Mouse (Mus musculus): ENCODE measurements around the gene Alkbh5. TPM values are rescaled to one million over a fixed set of nuclear protein-coding genes. Genes with fewer than 3 reads are reported as not detected.
A peak's percentile ranks its signal among the peaks of the same experiment; 100 is the strongest.

Gene Alkbh5
- polyA plus RNA-seq, 1 experiment from 2014 or later, result 34.5 TPM

DNA sequence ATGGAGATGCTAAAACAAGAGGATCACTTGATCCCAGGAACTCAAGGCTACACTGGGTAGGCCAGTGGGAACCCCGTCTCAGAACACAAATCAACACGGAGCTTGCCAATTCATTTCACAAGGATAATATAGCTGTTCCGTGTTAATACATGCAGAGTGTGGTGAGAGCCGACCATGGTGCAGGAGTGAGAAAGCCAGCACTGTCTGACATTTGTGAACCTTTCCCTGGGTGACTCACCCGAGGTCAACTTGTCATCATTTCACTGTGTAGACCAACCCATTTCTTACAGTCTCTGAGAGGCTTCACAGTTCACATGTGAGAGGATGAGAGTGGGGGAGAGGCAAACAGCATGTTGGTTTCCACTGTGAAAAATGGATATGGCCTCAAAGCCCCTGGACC is 14.2 kb upstream of the Alkbh5 start:
- Histone ChIP-seq H3K9ac (replicated peaks; ENCODE audit: low read length) (no peak overlapping the region), H3K4me3 (ENCODE audit: low read length) (no peak overlapping the region), H3K36me3 (ENCODE audit: insufficient read depth, low read length) (no peaks in the 10 kb centered on the region), H3K27me3 (ENCODE audit: insufficient read depth, low read length) (no peaks in the 10 kb centered on the region), H3K4me2 (replicated peaks; ENCODE audit: low read depth, low read length) (no peak overlapping the region), H3K27ac (ENCODE audit: low read length) (no peak overlapping the region), H3K9me3 (ENCODE audit: low read length) (no peaks in the 10 kb centered on the region), H3K4me1 (ENCODE audit: insufficient read depth, low read length) (no peaks in the 10 kb centered on the region)
- 83% methylated on average over 5 of the region's 5 CpGs for WGBS
- ATAC-seq (ENCODE audit: low FRiP score, low TSS enrichment), result no peak

- no peak for ATAC-seq (ENCODE audit: low FRiP score, low TSS enrichment)
Measured at GRCm38 (mm10) chr11:60522661-60523365, 13.4 kb upstream of the Alkbh5 start.

GRCm38 (mm10) chr11:60526461-60526860 is 9.7 kb upstream of the Alkbh5 start:
- Histone ChIP-seq H3K4me3 (ENCODE audit: low read length) (no peak overlapping the region), H3K9me3 (ENCODE audit: low read length) (no peaks in the 10 kb centered on the region), H3K27me3 (ENCODE audit: insufficient read depth, low read length) (no peaks in the 10 kb centered on the region), H3K9ac (replicated peaks; ENCODE audit: low read length) (no peak overlapping the region), H3K36me3 (ENCODE audit: insufficient read depth, low read length) (no peaks in the 10 kb centered on the region), H3K27ac (ENCODE audit: low read length) (no peak overlapping the region), H3K4me2 (replicated peaks; ENCODE audit: low read depth, low read length) (no peak overlapping the region), H3K4me1 (ENCODE audit: insufficient read depth, low read length) (no peaks in the 10 kb centered on the region)
- ATAC-seq (ENCODE audit: low FRiP score, low TSS enrichment), result no peak
- 56% methylated on average over 4 of the region's 4 CpGs for WGBS

More at GRCm38 (mm10) chr11:60522661-60523365, 13.4 kb upstream of the Alkbh5 start:
- Histone ChIP-seq H3K27ac (ENCODE audit: low read length) (no peak overlapping the region), H3K9me3 (ENCODE audit: low read length) (no peaks in the 10 kb centered on the region), H3K4me1 (ENCODE audit: insufficient read depth, low read length) (no peaks in the 10 kb centered on the region), H3K9ac (replicated peaks; ENCODE audit: low read length) (no peak overlapping the region), H3K4me2 (replicated peaks; ENCODE audit: low read depth, low read length) (no peak overlapping the region), H3K27me3 (ENCODE audit: insufficient read depth, low read length) (no peaks in the 10 kb centered on the region), H3K36me3 (ENCODE audit: insufficient read depth, low read length) (no peaks in the 10 kb centered on the region), H3K4me3 (ENCODE audit: low read length) (no peak overlapping the region)
- 87% methylated on average over 6 of the region's 6 CpGs for WGBS

DNA sequence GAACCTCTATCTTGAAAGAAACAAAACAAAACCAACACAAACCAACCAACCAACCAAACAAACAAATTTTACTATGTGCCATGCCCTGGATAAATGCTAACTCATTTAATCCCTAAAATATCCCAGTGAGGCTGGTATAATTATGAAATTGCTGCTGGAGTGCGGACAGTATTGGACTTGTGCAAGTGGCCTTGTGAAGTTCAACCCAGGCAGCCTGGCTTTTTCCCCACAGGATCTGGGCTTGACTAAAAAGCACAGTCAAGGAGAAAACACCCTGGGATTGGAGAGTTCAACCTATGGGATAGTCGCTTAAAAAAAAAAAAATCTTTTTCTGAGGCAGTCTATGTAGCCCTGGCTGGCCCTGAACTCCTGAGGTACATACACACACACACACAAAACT is 505 bp upstream of the Alkbh5 start:
- no peak for ATAC-seq (ENCODE audit: low FRiP score, low TSS enrichment)
- Histone ChIP-seq H3K4me2 (replicated peaks; ENCODE audit: low read depth, low read length) (peak overlapping the region; percentile 76; the same call in 1 of the 2 replicates), H3K9me3 (ENCODE audit: low read length) (no peaks in the 10 kb centered on the region), H3K9ac (replicated peaks; ENCODE audit: low read length) (peak overlapping the region; percentile 95; the same call in 1 of the 2 replicates), H3K4me1 (ENCODE audit: insufficient read depth, low read length) (peaks cover 19% of the 10 kb centered on the region), H3K27me3 (ENCODE audit: insufficient read depth, low read length) (no peaks in the 10 kb centered on the region), H3K4me3 (ENCODE audit: low read length) (no peak overlapping the region), H3K36me3 (ENCODE audit: insufficient read depth, low read length) (no peaks in the 10 kb centered on the region), H3K27ac (ENCODE audit: low read length) (0 out of 2 replicates have a peak overlapping the region, but pooled peaks have one; percentile 100)
- 91% methylated on average over 2 of the region's 2 CpGs for WGBS

DNA sequence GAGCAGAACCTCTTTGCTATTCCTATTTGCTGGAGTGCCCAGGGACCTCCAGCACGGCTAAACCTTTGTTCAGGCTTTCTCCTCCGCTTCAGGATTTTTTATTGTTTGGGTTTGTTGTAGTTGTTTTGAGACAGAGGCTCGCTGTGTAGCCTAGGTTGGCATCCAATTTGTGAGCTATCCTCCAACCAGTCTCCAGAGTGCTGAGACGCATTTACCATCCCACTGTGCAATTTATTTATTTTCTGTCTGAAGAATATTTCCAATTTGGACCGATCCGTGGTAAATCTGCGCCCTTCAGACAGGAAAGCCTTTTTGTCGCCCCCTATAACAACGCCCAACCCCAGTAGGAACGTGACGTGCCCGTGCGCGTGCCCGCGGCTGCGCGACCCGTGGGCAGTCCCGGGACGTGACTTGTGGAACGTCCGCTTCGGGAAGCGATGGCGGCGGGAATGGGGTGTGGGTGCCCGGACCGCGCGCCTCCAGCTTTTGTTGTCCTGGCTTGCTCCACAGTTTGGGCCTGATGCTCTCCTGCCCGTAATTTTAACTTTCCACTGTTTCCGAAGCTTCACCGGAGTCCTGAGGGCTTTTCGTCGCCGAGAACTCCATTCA is 782 bp downstream of the Alkbh5 start:
- H3K36me3 ChIP-seq (ENCODE audit: insufficient read depth, low read length), result peaks cover 3% of the 10 kb centered on the region
- peak; percentile 81 for ATAC-seq (ENCODE audit: low FRiP score, low TSS enrichment)
- peaks cover 29% of the 10 kb centered on the region for H3K4me1 ChIP-seq (ENCODE audit: insufficient read depth, low read length)
- peak overlapping the region; percentile 97 for H3K4me3 ChIP-seq (ENCODE audit: low read length)
- peak overlapping the region; percentile 95 for H3K9ac ChIP-seq (replicated peaks; ENCODE audit: low read length)
- peak overlapping the region; percentile 100 for H3K27ac ChIP-seq (ENCODE audit: low read length)
- H3K27me3 ChIP-seq (ENCODE audit: insufficient read depth, low read length), result no peaks in the 10 kb centered on the region
- 0% methylated on average over 37 of the region's 37 CpGs for WGBS
- H3K4me2 ChIP-seq (replicated peaks; ENCODE audit: low read depth, low read length), result peak overlapping the region; percentile 76
- H3K9me3 ChIP-seq (ENCODE audit: low read length), result no peaks in the 10 kb centered on the region

DNA sequence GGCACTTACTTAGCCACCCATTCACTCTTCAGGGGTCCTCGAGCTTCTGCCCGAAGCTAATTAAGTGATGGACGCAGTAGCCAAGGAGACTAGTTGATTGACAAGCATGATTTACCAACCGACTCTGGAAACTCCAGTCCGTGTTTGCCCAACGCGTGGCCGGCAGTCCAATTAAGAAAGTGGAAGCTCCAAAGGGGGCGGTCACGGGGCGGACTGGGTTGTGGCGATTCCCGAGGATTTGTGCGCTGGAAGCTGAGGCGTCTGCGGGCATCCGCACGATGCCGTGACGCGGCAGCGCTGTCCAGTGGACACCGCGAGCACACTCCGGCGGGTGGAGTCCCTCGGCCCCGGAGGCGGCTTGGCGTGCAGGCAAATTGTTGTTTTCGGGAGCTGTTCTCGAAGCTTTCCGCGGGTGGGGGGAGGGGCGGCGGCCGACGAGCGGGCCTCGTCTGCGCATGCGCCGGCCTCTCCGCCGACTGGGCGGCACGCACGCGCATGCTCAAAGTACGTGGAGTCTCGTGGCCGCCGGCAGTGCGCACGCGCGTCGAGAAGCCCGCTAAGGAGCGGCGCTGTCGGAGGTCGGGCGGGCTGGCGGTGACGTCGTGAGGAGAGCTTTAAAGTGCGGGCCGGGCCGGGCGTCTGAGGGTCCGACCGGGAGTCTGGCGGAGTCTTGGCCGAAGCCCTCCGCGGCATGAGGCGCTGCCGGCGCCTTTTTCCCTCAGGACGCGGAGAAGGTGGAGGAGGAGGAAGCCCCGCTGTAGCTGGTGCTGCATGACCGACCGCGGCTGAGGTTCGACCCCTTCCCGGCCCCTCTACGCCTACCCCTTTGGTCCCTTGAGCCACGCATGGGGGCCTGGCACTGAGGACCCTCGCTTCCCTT is 1.5 kb downstream of the Alkbh5 start:
- ATAC-seq (ENCODE audit: low FRiP score, low TSS enrichment), result peak; percentile 92
- H3K4me1 ChIP-seq (ENCODE audit: insufficient read depth, low read length), result peaks cover 37% of the 10 kb centered on the region
- H3K4me2 ChIP-seq (replicated peaks; ENCODE audit: low read depth, low read length), result peak overlapping the region; percentile 76
- H3K27ac ChIP-seq (ENCODE audit: low read length), result peak overlapping the region; percentile 100
- WGBS, result 0% methylated on average over 91 of the region's 91 CpGs
- H3K4me3 ChIP-seq (ENCODE audit: low read length), result peak overlapping the region; percentile 97
- H3K9me3 ChIP-seq (ENCODE audit: low read length), result no peaks in the 10 kb centered on the region
- H3K9ac ChIP-seq (replicated peaks; ENCODE audit: low read length), result peak overlapping the region; percentile 95
- no peaks in the 10 kb centered on the region for H3K27me3 ChIP-seq (ENCODE audit: insufficient read depth, low read length)
- peaks cover 8% of the 10 kb centered on the region for H3K36me3 ChIP-seq (ENCODE audit: insufficient read depth, low read length)

DNA sequence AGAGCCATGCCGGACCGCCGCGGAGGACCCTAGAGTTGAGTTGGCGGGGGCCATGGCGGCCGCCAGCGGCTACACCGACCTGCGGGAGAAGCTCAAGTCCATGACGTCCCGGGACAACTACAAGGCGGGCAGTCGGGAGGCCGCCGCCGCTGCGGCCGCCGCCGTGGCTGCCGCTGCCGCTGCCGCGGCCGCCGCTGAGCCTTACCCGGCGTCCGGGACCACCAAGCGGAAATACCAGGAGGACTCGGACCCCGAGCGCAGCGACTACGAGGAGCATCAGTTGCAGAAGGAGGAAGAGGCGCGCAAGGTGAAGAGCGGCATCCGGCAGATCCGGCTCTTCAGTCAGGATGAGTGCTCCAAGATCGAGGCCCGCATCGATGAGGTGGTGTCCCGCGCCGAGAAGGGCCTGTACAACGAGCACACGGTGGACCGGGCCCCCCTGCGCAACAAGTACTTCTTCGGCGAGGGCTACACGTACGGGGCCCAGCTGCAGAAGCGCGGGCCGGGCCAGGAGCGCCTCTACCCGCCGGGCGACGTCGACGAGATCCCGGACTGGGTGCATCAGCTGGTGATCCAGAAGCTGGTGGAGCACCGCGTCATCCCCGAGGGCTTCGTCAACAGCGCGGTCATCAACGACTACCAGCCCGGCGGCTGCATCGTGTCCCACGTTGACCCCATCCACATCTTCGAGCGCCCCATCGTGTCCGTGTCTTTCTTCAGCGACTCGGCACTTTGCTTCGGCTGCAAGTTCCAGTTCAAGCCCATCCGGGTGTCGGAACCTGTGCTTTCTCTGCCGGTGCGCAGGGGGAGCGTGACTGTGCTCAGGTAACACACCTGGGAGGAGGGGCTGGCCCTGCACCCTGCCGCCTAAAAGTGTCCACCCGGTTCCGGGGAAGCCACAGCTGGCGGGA is 2.4 kb downstream of the Alkbh5 start:
- peaks cover 43% of the 10 kb centered on the region for H3K4me1 ChIP-seq (ENCODE audit: insufficient read depth, low read length)
- under 1% methylated on average over 93 of the region's 93 CpGs for WGBS
- H3K27me3 ChIP-seq (ENCODE audit: insufficient read depth, low read length), result no peaks in the 10 kb centered on the region
- H3K9ac ChIP-seq (replicated peaks; ENCODE audit: low read length), result peak overlapping the region; percentile 95
- H3K9me3 ChIP-seq (ENCODE audit: low read length), result no peaks in the 10 kb centered on the region
- peak overlapping the region; percentile 76 for H3K4me2 ChIP-seq (replicated peaks; ENCODE audit: low read depth, low read length)
- H3K27ac ChIP-seq (ENCODE audit: low read length), result peak overlapping the region; percentile 100
- no peak for ATAC-seq (ENCODE audit: low FRiP score, low TSS enrichment)
- H3K4me3 ChIP-seq (ENCODE audit: low read length), result peak overlapping the region; percentile 97
- peaks cover 8% of the 10 kb centered on the region for H3K36me3 ChIP-seq (ENCODE audit: insufficient read depth, low read length)

DNA sequence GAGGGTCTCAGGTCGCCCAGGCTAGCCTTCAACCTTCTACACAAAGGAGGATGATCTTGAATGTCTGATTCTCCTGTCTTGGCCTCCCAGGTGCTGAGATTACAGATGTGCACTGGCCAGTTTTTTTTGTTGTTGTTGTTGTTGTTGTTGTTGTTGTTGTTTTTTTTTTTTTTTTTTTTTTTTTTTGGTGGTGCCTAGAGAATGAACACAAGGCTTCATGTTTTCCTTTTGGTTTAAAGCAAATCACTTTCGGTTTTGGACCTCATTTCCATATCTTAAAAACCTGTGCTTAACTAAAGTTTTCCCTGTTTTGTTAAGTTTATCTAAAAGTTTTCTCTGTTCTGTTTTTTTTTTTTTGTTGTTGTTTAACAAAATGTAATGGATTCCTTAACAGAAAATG is 3.4 kb downstream of the Alkbh5 start:
- H3K4me1 ChIP-seq (ENCODE audit: insufficient read depth, low read length), result peaks cover 52% of the 10 kb centered on the region
- 0 out of 2 replicates have a peak overlapping the region, but pooled peaks have one; percentile 100 for H3K27ac ChIP-seq (ENCODE audit: low read length)
- no peak for ATAC-seq (ENCODE audit: low FRiP score, low TSS enrichment)
- no peaks in the 10 kb centered on the region for H3K9me3 ChIP-seq (ENCODE audit: low read length)
- peaks cover 8% of the 10 kb centered on the region for H3K36me3 ChIP-seq (ENCODE audit: insufficient read depth, low read length)
- H3K27me3 ChIP-seq (ENCODE audit: insufficient read depth, low read length), result no peaks in the 10 kb centered on the region
- H3K4me2 ChIP-seq (replicated peaks; ENCODE audit: low read depth, low read length), result peak overlapping the region; percentile 76
- 9% methylated on average over 2 of the region's 2 CpGs for WGBS
- H3K4me3 ChIP-seq (ENCODE audit: low read length), result peak overlapping the region; percentile 97
- H3K9ac ChIP-seq (replicated peaks; ENCODE audit: low read length), result peak overlapping the region; percentile 95

All from kidney, embryonic 16.5 days (tissue).